Mouse (Mus musculus): Measurements from ENCODE around the gene Ints4. TPM values are rescaled to one million over a fixed set of nuclear protein-coding genes. Genes with fewer than 3 reads are reported as not detected.

Gene Ints4
- 18.3 and 19.5 TPM in 2 replicates for polyA plus RNA-seq (2015; fragmentation: Nextera tagmentation; extraction: Ambion mirVana)

GRCm38 (mm10) chr7:97480821-97481339, at the start of gene Ints4:
Gene Ints4 (plus strand): TSS chr7:97480956.

DNA sequence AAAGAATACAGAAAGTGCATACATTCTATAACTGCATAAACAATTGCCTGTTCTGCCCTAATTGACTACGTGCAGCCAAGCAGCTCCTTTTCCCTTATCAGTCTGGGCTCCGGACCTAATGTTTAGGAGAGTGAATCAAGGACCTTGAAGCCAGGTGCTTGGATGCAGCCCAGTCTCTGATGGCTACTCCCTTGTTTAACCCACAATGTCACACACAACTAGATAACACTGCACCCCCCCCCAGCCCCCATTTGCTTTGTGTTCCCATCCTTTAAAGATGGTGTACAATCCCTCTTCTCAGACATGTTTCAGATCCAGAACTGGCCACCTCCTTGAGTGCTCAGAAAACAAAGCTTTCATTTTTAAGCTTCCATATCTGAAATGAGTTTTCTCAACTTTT, 29.7 kb upstream of the Ints4 start, which contains the start of gene Kctd14:
Gene Kctd14 (plus strand): TSS at position 301 of the 400 bp plus-strand sequence.

DNA sequence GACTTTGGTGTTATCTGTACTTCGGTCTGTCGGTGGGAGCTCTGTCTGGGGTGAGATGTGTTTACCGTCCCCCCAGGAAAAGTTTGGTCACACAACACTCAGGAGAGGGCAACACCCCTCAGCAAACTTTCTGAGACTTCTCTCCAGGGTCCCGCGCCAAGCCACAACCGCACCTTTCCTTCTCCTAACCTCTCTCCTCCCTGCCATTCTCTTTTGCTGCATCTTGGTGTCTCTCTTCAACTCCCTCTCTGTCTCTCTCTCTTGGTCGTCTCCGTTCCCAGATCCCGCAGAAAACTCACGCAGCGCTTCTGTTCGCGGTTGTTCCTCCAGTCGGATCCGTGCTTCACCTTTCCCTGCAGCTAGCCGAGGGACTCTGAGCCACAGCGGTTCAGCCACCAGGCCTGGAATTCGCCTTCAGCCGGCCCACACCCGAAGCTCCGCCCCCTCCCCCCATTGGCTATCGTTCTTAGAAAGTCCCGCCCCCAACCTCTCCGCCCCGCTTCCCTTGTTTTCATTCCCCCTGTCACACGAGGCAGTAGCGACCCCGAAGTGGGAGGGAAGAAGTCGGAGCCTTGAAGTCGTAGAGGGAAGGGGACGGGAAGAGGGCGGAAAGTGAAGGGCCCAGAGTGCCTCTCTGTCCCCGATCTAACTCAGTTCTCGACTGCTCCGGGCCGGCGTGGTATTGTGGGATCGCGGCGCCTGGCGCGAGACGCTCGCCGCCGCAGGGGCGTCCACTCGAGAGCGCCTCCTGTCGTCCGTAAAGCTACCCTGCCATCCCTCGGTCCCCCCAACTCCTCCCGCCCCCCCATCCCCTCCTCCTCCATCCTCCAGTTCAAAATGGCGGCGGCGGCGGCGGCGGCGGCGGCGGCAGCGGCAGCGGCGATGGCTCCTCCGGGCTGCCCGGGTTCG, 98.6 kb downstream of the Ints4 start, which contains the start of the genes Aamdc and Rsf1:
Gene Aamdc (minus strand): TSS at position 431 of the 909 bp plus-strand sequence.
Gene Rsf1 (plus strand): TSS at position 823 of the 909 bp plus-strand sequence.

Other genes with a start within 250 kb of the Ints4 start
- 1.1 and 1.5 TPM in 2 replicates for gene Usp35, start 148.9 kb upstream of the Ints4 start, polyA plus RNA-seq (2015; fragmentation: Nextera tagmentation; extraction: Ambion mirVana)
- 3.5 and 3.6 TPM in 2 replicates for gene Kctd21, start 148.6 kb upstream of the Ints4 start, polyA plus RNA-seq (2015; fragmentation: Nextera tagmentation; extraction: Ambion mirVana)
- gene Alg8, start 109.3 kb upstream of the Ints4 start, polyA plus RNA-seq (2015; fragmentation: Nextera tagmentation; extraction: Ambion mirVana) = 16.6 and 20.3 TPM in 2 replicates
- 399 and 476 TPM in 2 replicates for gene Ndufc2, start 81.0 kb upstream of the Ints4 start, polyA plus RNA-seq (2015; fragmentation: Nextera tagmentation; extraction: Ambion mirVana)
- gene Thrsp, start 63.2 kb upstream of the Ints4 start, polyA plus RNA-seq (2015; fragmentation: Nextera tagmentation; extraction: Ambion mirVana) = 1.1 and 1.4 TPM in 2 replicates
- 1.2 TPM in 2 replicates for gene Kctd14, start 29.6 kb upstream of the Ints4 start, polyA plus RNA-seq (2015; fragmentation: Nextera tagmentation; extraction: Ambion mirVana)
- gene Aamdc, start 98.5 kb downstream of the Ints4 start, polyA plus RNA-seq (2015; fragmentation: Nextera tagmentation; extraction: Ambion mirVana) = 43.3 and 45.6 TPM in 2 replicates
- 8.9 and 10.5 TPM in 2 replicates for gene Rsf1, start 98.9 kb downstream of the Ints4 start, polyA plus RNA-seq (2015; fragmentation: Nextera tagmentation; extraction: Ambion mirVana)
- gene Clns1a, start 215.7 kb downstream of the Ints4 start, polyA plus RNA-seq (2015; fragmentation: Nextera tagmentation; extraction: Ambion mirVana) = 80.1 and 81.1 TPM in 2 replicates

Measured in urinary bladder, postnatal 0 days (tissue).